Mouse (Mus musculus) adrenal gland, postnatal 36 days (tissue): ENCODE measurements at regions not wholly inside any gene's neighbourhood (a gene's known extent, or its start where the extent isn't known, plus 50 kb on each side); places are given as distances from the start of the nearest gene placed in this dataset.

Experiments
- DNase-seq, 2 experiments: peaks; one replicate each; pipeline ENCODE4 v3.0.0; 2021; ENCODE audit warnings: mixed read lengths in 1 of 2

GRCm38 (mm10) chr14:24829001-24829400 lies 342.1 kb downstream of the Rps24 start:
- no peak for DNase-seq

DNA sequence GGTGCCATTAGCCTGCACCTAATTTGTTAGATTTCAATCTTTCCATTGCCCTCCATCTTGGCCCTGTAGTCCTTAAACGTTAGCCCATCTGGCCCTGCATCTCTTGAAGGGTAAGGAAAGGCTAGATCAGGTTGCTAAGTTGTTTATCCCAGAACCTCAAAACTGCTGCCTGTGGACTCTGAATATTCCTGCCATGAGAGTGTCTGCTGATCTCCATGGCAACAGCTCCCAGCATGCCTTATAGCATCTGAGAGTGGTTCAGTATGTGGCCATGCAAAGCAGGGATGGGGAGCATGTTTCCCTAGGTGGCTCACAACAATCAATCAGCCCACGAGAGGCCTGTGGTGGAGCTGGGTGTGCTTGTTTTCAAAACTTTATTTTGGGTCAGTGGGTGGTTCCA lies 346.3 kb downstream of the Rps24 start:
- DNase-seq = no peak

GRCm38 (mm10) chr14:24838219-24838618 lies 351.3 kb downstream of the Rps24 start:
- no peak for DNase-seq

DNA sequence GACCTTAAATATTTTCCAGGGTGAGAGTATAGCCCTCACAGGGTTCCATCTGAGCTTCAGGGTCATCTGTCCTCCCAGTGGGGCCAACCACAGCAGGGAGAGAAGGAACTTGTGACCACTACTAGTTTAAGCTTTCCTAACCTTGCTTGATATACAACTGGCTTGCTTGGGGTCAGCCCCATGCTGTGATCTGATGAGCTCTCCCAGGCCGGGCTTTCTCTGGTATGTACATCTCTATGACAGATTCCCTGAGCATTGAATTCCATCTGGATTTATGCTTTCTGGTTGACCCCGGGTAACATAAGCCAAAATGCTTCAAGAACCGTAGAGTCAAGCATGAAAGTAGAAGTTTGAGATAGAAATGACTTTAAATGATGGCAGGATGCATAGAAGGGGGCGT lies 352.1 kb downstream of the Rps24 start:
- DNase-seq = no peak

- no peak for DNase-seq
Measured at GRCm38 (mm10) chr14:24841715-24842496, 355.0 kb downstream of the Rps24 start.

DNA sequence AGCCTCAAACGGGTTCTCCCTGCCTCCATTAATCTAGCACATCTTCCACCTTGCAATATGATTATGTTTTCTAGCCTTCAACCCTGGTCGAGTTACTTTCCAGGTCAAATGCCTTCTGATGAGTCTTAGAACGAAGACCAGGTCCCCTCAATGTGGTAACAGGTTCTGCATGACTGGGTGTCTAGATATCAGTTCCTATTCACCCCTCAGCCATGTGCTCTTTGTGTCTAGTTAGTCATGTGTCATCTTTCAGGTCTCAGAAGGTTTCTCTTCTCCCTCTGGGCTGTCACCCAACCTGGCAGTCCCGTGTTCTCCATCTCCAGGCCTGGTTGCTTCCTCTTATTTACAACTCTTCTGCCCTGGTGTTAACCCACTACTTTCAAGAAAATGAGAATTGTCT lies 356.7 kb downstream of the Rps24 start:
- no peak for DNase-seq

DNA sequence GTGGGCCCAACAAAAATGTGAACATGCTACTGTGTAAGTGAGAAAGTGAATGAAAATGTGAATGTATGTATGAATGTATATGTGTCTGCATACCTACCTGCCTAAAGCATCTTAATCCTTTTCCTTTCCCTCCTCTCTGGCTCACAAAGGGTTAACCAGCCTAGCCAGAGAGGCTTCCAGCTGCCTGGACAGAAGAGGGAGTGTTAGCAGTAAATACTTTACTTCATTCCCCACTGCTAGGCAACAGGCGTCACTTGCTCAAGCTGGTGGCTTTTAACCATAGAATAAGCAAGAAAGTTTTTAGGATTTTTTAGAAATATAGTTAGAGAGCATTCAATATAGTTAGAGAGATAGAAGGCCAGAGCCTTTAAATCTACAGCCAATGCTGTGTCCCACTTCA lies 363.6 kb downstream of the Rps24 start:
- DNase-seq = no peak

GRCm38 (mm10) chr14:24854459-24854858 lies 367.5 kb downstream of the Rps24 start:
- DNase-seq = no peak

DNA sequence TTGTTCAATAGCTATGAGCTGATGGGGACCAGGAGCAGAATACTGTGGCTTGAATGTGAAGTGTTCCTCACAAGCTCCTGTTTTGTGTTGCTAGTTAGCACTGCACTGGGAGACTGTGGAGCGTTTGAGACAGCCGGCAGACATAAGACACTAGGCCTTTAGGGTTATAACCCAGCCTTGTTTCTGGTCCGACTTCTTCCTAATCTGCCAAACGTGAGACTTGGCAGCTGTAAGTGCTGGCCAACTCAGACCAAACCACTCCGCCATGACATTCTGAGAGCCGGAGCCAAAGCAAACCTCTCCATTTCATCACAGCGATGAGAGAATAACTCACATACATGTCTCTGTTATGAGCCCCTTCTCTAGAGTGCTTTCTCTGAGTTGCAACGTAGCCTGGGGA lies 375.2 kb downstream of the Rps24 start:
- no peak for DNase-seq

DNA sequence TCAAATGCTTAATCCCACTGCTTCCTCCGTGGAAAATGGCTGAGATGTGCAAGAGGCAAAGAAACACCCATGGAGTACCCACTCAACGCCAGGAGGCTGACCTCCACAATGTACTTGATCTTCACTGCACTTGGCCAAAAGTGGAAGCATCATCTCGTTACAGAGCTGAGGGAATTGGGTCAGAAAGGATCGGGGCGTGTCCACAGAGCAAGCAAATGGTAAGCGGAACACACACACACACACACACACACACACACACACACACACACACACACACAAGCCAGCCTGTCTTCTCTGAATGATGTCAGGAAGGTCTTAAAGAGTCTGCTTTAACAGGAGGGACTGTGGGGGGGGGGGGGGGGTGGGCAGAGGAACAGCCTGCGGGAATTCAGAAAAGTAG lies 375.7 kb downstream of the Rps24 start:
- no peak for DNase-seq

DNA sequence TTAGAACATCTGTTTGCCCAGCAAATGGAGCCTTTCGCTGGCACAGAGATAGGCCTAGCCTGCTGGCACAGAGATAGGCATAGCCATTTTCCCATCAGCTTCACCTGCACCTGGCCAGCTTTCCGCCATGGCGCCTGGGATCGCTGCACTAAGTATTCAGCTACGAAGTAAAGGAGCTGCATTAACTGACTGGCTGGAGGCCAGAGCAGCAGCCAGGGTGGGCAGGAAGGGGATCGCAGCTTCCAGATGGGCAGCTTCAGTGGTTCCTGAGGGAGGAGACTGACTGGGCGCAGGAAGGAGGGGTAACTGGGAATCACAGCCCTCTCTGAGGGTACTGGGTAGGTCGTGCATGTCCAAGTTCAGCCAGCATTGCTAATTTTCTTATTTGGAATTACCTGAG lies 376.2 kb downstream of the Rps24 start:
- no peak for DNase-seq

GRCm38 (mm10) chr14:24865579-24866230 lies 378.8 kb downstream of the Rps24 start:
- no peak for DNase-seq

DNA sequence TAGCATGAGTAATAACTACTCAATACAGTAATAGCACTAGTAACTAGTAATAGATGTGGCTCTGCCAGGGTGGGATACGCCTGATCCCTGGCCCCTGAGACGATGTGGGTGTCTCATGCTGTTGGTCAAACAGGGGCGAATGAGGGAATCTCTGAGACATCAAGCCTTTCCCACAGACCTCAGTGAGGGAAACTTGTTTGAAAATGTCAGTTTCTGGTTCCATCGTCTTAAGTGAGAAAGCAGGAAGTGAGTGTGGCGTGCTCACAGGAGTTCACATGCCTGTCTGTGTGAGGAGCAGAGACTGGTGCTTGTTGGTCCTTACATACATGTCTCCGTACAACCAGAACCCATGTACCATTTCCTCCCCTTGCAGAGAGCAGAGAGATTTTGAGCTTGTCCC lies 380.9 kb downstream of the Rps24 start:
- DNase-seq = no peak

DNA sequence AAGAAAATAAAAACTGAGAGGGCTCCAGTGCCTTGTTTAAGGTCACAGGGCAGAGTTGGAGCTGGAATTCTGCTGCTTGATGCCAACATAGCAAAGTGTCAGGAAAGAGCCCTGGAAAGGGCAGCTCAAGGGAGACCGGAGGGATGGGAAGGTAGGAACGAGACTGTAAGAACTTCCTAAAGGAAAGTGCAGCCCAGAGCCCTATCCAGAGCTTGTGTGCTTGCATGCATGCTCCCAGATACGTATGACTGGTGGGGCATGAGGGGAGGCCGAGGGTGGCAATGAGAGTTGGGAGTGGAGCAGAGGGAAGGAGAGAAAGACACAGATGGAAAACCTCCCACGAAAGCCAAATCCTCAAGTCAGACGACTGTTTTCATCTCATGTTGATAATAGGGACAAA lies 381.8 kb downstream of the Rps24 start:
- DNase-seq = no peak

DNA sequence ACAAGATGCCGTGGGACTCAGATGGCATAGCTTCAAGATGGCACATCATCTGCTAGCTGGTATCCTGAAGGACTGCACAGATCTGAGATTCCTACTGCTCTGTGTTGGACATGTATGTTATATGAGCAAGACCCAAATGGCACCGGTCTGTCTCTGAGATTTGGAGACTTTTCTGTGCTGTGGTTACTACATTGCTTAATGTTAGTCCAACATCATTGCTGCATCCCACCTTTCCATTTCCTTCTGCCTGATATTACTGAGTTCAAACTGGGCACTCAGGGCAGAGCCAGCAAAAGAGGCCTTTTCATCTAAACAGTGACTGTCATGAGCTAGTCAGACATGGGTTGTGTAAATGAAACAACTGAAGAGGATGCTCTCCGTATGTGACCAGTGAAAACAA lies 383.3 kb downstream of the Rps24 start:
- DNase-seq = no peak

DNA sequence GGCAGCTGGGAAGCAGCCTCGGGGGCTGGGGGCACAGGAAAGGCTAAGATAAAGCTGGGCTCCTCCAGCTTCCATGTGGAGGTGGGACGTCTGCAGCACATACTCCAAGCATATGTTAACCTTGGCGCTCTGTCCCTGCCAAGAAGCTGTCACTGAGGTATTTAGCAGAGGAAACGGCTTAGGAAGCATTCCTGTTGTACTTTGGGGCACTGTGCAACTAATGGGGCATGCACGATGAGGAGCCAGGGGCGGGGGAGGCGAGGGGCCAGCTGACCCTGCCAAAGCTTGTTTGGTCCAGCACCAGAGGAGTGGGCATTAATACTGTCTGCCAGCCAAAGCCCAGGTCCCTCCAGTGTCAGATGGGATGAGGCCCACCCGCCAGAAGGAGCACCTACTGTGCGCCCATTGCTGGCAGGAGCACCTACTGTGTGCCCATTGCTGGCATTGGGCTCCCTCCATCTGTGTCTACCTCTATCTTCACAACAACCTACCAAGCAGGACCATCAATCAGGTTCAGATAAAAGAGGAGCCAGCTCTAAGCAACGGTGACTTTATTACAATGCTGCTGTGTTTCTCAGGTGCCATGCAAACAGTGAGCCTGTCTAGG lies 384.6 kb downstream of the Rps24 start:
- DNase-seq = no peak

- no peak for DNase-seq
Measured at GRCm38 (mm10) chr14:24872931-24873330, 386.0 kb downstream of the Rps24 start.

- DNase-seq = no peak
Measured at GRCm38 (mm10) chr14:24873406-24873805, 386.5 kb downstream of the Rps24 start.

- DNase-seq = no peak
Measured at GRCm38 (mm10) chr14:24874426-24875155, 387.7 kb downstream of the Rps24 start.

GRCm38 (mm10) chr14:24875156-24875545 lies 388.2 kb downstream of the Rps24 start:
- DNase-seq = no peak

- DNase-seq = no peak
Measured at GRCm38 (mm10) chr14:24875934-24876333, 389.0 kb downstream of the Rps24 start.

- DNase-seq = no peak
Measured at GRCm38 (mm10) chr14:24876508-24876907, 389.6 kb downstream of the Rps24 start.

DNA sequence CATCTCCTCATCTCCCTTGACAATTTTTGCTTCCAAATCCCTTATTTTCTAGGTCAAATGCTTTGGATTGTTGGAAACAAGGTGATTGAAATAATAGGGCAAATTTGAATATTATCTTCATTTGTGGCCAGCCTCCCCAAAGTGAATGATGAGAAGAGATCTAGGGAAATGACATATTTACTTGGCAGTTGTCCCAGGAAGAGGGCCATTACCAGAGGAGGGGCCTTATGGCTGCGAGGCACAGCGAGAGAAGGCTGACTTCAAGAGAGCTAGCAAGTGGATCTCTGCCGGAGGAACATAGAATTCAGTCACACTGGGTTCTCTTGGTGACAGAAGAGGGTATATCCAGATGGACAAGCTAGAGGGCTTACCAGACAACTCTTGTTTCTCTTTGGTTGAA lies 390.9 kb downstream of the Rps24 start:
- DNase-seq = no peak
